Mouse (Mus musculus): ENCODE measurements at regions not wholly inside any gene's neighbourhood (a gene's known extent, or its start where the extent isn't known, plus 50 kb on each side); places are given as distances from the start of the nearest gene placed in this dataset.
"Not testable (repeated sequence)": the region's sequence is repeated elsewhere in the genome, so short reads cannot be mapped to it uniquely, and the experiment has no call there.

DNA sequence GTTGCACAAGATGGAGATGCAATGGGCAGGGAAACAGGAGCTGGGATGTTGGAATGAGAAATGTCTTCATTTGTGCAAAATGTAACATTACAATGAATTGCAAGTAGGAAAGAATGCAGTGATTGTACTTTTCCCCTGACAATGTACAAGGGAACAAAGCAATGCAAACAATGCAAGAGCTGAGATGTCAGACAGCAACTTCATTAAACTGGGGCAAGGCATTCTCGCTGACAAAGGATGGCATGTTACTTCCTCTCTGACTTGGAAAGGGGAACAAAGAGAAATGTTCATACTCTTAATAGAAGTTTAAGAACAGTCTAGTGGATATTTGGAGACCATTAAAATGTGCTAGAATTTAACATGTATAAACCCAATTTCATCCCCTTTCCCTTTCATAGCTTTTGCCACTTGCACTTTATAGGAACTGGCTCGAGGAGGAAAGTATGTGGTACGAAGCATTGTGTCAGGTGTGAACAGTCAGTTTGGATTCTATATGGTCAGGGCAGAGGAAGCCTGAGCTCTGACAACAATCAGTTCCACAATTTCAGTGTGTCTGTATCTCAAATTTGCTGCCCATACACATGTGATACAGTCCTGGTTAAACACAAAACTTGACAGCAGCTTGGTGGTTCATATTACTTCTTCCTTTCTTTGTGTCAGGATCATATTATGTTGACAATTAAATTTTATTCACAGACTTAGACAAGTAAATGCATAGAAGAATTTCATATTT lies 114.3 kb upstream of the Pou1f1 start:
- Histone ChIP-seq H3K4me3 (ENCODE audit: low read depth, low read length) (no peak overlapping the region), H3K27me3 (ENCODE audit: control insufficient read depth, insufficient read depth, low read length, poor library complexity, severe bottlenecking) (no peaks in the 10 kb centered on the region), H3K9ac (ENCODE audit: low read depth, poor library complexity, severe bottlenecking) (no peak overlapping the region), H3K9me3 (replicated peaks; ENCODE audit: control insufficient read depth, insufficient read depth, low read length, poor library complexity, severe bottlenecking) (no peaks in the 10 kb centered on the region), H3K36me3 (ENCODE audit: control insufficient read depth, insufficient read depth, low read length, poor library complexity, severe bottlenecking) (no peaks in the 10 kb centered on the region), H3K27ac (ENCODE audit: insufficient read depth, low read length) (no peak overlapping the region), H3K4me1 (ENCODE audit: control insufficient read depth, insufficient read depth, low read length) (no peaks in the 10 kb centered on the region)
- no peak for TF ChIP-seq CTCF (IDR thresholded peaks at IDR 0.05; ENCODE audit: low read depth, low read length)
- TF ChIP-seq EP300 (IDR thresholded peaks at IDR 0.05; ENCODE audit: insufficient read depth, low read depth, low read length): no peak

- H3K27ac ChIP-seq (ENCODE audit: insufficient read depth, low read length); H3K9me3 ChIP-seq (replicated peaks; ENCODE audit: control insufficient read depth, insufficient read depth, low read length, poor library complexity, severe bottlenecking); H3K4me3 ChIP-seq (ENCODE audit: low read depth, low read length); H3K36me3 ChIP-seq (ENCODE audit: control insufficient read depth, insufficient read depth, low read length, poor library complexity, severe bottlenecking); H3K4me1 ChIP-seq (ENCODE audit: control insufficient read depth, insufficient read depth, low read length); H3K27me3 ChIP-seq (ENCODE audit: control insufficient read depth, insufficient read depth, low read length, poor library complexity, severe bottlenecking); H3K9ac ChIP-seq (ENCODE audit: low read depth, poor library complexity, severe bottlenecking): not testable (repeated sequence)
These were observed 88.3 kb upstream of the Pou1f1 start for GRCm38 (mm10) chr16:65432046-65432445.

DNA sequence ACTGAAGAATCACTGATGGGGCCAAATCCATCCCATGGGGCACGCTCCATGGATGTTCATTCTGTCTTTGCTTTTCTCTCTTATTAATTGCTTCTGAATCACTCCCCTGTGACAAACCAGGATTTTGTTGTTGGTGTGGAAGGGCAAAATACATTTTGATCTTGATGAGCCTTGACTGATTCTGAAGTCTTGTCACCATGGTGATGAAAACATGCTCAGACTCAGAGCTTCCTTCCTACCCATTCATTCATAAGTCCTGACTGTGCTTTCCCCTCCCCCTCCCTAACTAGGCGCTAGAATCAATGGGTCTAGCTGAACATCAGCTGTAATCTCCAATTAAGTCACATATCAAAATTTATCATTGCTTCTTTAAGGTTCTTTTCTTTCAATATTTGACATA lies 84.2 kb upstream of the Pou1f1 start:
- no peaks in the 10 kb centered on the region for H3K36me3 ChIP-seq (ENCODE audit: control insufficient read depth, insufficient read depth, low read length, poor library complexity, severe bottlenecking)
- no peaks in the 10 kb centered on the region for H3K4me1 ChIP-seq (ENCODE audit: control insufficient read depth, insufficient read depth, low read length)

DNA sequence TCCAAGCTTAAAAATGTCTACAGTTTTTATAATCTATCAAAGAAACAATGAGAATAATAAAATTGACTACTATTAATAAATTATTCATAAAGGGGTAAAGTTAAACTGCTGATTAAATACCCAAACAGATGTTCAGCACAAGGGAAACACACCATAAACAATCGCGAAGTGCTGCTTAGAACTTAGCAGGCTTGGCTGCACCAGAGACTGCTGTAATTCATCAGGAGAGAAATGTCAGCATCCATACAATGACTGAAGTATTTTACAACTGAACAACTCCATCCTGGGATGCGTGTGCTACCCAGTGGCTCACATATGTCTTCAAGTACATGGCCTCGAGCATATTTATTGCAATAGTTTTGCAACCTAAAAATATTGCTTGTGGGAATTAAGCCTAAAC lies 78.4 kb upstream of the Pou1f1 start:
- TF ChIP-seq POLR2A (IDR thresholded peaks at IDR 0.05; ENCODE audit: insufficient read depth, low read length): no peak
- no peak for TF ChIP-seq CTCF (IDR thresholded peaks at IDR 0.05; ENCODE audit: low read depth, low read length)
- TF ChIP-seq EP300 (IDR thresholded peaks at IDR 0.05; ENCODE audit: insufficient read depth, low read depth, low read length): no peak
- no peak overlapping the region for H3K9ac ChIP-seq (ENCODE audit: low read depth, poor library complexity, severe bottlenecking)
- no peaks in the 10 kb centered on the region for H3K4me1 ChIP-seq (ENCODE audit: control insufficient read depth, insufficient read depth, low read length)
- no peaks in the 10 kb centered on the region for H3K36me3 ChIP-seq (ENCODE audit: control insufficient read depth, insufficient read depth, low read length, poor library complexity, severe bottlenecking)
- no peaks in the 10 kb centered on the region for H3K9me3 ChIP-seq (replicated peaks; ENCODE audit: control insufficient read depth, insufficient read depth, low read length, poor library complexity, severe bottlenecking)
- H3K27ac ChIP-seq (ENCODE audit: insufficient read depth, low read length): no peak overlapping the region
- H3K27me3 ChIP-seq (ENCODE audit: control insufficient read depth, insufficient read depth, low read length, poor library complexity, severe bottlenecking): no peaks in the 10 kb centered on the region
- no peak overlapping the region for H3K4me3 ChIP-seq (ENCODE audit: low read depth, low read length)

More for the DNA sequence above, 84.2 kb upstream of the Pou1f1 start:
- Histone ChIP-seq H3K9ac (ENCODE audit: low read depth, poor library complexity, severe bottlenecking) (no peak overlapping the region), H3K9me3 (replicated peaks; ENCODE audit: control insufficient read depth, insufficient read depth, low read length, poor library complexity, severe bottlenecking) (no peaks in the 10 kb centered on the region), H3K27me3 (ENCODE audit: control insufficient read depth, insufficient read depth, low read length, poor library complexity, severe bottlenecking) (no peaks in the 10 kb centered on the region), H3K27ac (ENCODE audit: insufficient read depth, low read length) (no peak overlapping the region), H3K4me3 (ENCODE audit: low read depth, low read length) (no peak overlapping the region)
- no peak for TF ChIP-seq EP300 (IDR thresholded peaks at IDR 0.05; ENCODE audit: insufficient read depth, low read depth, low read length)
- no peak for TF ChIP-seq POLR2A (IDR thresholded peaks at IDR 0.05; ENCODE audit: insufficient read depth, low read length)
- TF ChIP-seq CTCF (IDR thresholded peaks at IDR 0.05; ENCODE audit: low read depth, low read length): no peak

- H3K4me1 ChIP-seq (ENCODE audit: control insufficient read depth, insufficient read depth, low read length): no peaks in the 10 kb centered on the region
- no peak overlapping the region for H3K27ac ChIP-seq (ENCODE audit: insufficient read depth, low read length)
- H3K9me3 ChIP-seq (replicated peaks; ENCODE audit: control insufficient read depth, insufficient read depth, low read length, poor library complexity, severe bottlenecking): no peaks in the 10 kb centered on the region
- no peaks in the 10 kb centered on the region for H3K27me3 ChIP-seq (ENCODE audit: control insufficient read depth, insufficient read depth, low read length, poor library complexity, severe bottlenecking)
- no peak overlapping the region for H3K4me3 ChIP-seq (ENCODE audit: low read depth, low read length)
- no peak for TF ChIP-seq EP300 (IDR thresholded peaks at IDR 0.05; ENCODE audit: insufficient read depth, low read depth, low read length)
- TF ChIP-seq CTCF (IDR thresholded peaks at IDR 0.05; ENCODE audit: low read depth, low read length): no peak
- no peak for TF ChIP-seq POLR2A (IDR thresholded peaks at IDR 0.05; ENCODE audit: insufficient read depth, low read length)
- no peaks in the 10 kb centered on the region for H3K36me3 ChIP-seq (ENCODE audit: control insufficient read depth, insufficient read depth, low read length, poor library complexity, severe bottlenecking)
- no peak overlapping the region for H3K9ac ChIP-seq (ENCODE audit: low read depth, poor library complexity, severe bottlenecking)
These were observed 71.5 kb upstream of the Pou1f1 start for GRCm38 (mm10) chr16:65448810-65449209.

DNA sequence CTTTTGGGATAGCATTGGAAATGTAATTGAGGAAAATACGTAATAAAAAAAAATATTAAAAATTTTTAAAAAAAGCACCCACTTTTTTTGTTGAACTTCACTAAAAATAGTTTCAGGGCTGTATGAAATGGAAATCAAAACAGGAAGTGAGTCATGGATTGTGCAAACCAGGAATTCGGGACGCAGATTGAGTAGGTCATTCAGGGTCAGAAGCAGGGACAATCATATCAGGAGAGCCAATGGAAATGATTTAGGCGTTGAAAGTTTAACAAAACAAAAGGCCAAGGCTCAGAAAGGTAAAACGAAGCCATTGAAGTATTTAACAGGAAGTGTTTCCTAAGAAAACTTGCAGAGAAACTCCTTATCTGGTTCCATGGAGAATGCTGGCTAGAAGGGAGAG lies 69.6 kb upstream of the Pou1f1 start:
- no peak overlapping the region for H3K4me3 ChIP-seq (ENCODE audit: low read depth, low read length)
- no peaks in the 10 kb centered on the region for H3K36me3 ChIP-seq (ENCODE audit: control insufficient read depth, insufficient read depth, low read length, poor library complexity, severe bottlenecking)
- no peak overlapping the region for H3K27ac ChIP-seq (ENCODE audit: insufficient read depth, low read length)
- H3K27me3 ChIP-seq (ENCODE audit: control insufficient read depth, insufficient read depth, low read length, poor library complexity, severe bottlenecking): no peaks in the 10 kb centered on the region
- H3K9me3 ChIP-seq (replicated peaks; ENCODE audit: control insufficient read depth, insufficient read depth, low read length, poor library complexity, severe bottlenecking): no peaks in the 10 kb centered on the region
- TF ChIP-seq EP300 (IDR thresholded peaks at IDR 0.05; ENCODE audit: insufficient read depth, low read depth, low read length) (no peak), POLR2A (IDR thresholded peaks at IDR 0.05; ENCODE audit: insufficient read depth, low read length) (no peak), CTCF (IDR thresholded peaks at IDR 0.05; ENCODE audit: low read depth, low read length) (no peak)
- no peak overlapping the region for H3K9ac ChIP-seq (ENCODE audit: low read depth, poor library complexity, severe bottlenecking)
- H3K4me1 ChIP-seq (ENCODE audit: control insufficient read depth, insufficient read depth, low read length): no peaks in the 10 kb centered on the region

Measured in ES-Bruce4 (cell line).